Mouse (Mus musculus) yolk sac, embryonic 10.5 days (tissue): ENCODE data around the gene Ly6g6c.

Experiments used
- DNase-seq: peaks from one replicate; pipeline ENCODE4 v3.0.0-alpha.2; 2017; ENCODE audit warnings: low spot score

Gene Ly6g6c

DNA sequence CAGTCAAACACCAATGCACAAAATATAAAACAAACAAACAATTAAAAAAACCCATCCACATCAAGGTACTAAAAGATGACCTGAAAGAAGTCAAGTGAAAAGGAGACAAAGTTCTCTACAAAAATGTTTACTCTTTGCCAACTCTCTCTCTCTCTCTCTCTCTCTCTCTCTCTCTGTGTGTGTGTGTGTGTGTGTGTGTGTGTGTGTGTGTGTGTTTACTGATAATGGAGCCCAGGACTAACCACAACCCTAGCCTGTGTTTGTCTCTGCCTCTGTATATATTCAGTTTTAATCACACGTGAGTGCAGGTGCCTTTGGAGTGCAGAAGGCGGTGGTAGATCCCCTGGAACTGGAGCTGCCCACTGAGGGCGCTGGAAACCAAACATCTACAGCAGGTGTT is 8.1 kb upstream of the Ly6g6c start:
- DNase-seq, result no peak

DNA sequence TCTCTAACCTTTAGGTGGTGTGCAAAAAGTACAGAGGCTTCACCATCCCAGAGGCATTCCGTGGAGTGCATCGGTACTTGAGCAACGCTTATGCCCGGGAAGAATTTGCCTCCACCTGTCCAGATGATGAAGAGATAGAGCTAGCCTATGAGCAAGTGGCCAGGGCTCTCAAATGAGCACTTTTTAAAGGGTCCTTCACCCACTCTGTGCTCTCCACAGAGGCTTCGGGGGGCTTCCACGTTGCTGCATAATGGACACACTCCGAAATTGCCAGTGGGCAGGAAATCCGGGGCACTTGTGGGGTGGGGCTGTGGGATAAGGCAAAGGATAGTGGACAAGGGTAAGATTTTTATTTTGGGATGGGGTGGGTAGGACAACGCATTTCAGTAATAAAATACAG is 6.9 kb upstream of the Ly6g6c start:
- no peak for DNase-seq

DNA sequence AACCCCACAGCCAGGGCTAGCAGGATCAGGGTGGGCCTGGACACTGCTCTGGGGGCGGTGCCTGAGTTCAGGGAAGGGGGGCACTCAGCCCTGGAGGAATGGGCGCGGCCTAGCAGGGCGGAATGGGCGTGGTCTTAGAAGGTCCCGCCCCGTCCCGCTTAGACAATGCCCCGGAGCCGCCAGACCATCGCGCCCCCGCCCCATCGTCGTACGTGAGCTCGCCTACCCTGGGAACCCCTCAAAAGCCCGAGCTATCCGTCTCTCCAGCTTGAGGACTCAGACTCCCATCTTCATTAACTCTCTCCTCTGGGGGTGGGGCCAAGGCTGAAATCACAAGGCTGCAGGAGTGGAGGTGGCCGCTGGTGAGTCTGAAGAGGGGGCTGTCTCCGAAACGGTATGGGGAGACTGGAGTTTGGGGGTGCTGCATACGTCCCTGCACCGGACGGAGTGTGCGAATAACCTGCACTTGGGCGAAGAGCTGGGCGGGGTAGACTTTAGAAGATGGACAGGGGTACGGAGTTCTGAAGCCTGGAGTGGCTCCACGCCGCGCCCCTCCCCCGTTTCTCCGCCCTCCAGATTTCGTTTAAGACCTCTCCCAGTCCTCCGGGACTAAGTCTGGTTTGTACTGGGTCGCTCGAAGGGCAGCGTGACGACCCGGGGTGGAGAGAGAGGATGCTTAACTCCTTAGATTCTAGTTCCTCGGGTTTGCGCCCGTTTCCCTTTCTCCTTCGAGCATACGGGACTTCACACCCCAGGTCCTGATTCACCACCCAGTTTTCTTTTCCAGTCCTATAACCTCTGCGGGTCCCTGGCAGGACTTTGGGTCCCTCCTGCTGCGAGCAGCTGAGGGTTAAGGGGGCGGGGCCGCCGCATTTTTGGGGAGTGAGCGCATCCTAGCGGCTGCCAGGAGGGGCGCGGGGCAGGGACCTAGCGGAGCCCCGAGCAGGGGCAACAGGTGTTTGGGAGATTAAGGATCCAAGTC is 6.0 kb upstream of the Ly6g6c start, which contains the start of gene Ddah2:
TSS of gene Ddah2 (plus strand) at position 125 of the 982 bp plus-strand sequence.
- peak; percentile 90 for DNase-seq

DNA sequence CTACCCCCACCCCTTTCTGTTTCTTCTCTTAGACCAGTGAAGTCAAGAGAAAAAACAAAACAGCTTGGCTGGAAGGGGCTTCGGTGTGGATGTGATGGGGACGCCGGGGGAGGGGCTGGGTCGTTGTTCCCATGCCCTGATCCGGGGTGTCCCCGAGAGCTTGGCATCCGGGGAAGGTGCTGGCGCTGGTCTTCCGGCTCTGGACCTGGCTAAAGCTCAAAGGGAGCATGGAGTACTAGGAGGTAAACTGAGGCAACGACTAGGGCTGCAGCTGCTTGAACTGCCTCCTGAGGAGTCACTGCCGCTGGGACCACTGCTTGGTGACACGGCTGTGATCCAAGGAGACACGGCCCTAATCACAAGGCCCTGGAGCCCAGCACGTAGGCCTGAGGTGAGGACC is 5.1 kb upstream of the Ly6g6c start:
- DNase-seq, result no peak

DNA sequence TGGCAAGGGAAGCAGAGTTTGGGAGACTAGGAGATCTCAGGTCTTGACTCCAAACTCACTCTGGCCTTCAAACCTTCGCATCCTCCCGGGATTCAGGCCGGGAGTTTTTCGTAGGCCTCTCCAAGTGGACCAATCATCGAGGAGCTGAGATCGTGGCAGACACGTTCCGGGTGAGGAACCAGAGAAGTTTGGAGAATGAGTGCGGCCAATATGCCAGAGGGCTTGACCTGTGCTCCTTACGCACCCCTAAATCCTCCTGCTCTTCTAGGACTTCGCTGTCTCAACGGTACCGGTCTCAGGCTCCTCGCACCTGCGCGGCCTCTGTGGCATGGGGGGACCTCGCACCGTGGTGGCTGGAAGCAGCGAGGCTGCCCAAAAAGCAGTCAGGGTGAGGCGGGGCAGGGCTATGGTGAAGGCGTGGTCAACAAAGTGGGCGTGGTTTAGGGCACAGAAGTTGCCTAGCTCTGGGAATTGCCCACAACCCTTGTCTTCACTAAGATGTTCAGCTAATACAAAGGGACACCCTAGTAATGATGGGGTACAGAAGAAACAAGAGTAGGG is 4.4 kb upstream of the Ly6g6c start:
- no peak for DNase-seq

DNA sequence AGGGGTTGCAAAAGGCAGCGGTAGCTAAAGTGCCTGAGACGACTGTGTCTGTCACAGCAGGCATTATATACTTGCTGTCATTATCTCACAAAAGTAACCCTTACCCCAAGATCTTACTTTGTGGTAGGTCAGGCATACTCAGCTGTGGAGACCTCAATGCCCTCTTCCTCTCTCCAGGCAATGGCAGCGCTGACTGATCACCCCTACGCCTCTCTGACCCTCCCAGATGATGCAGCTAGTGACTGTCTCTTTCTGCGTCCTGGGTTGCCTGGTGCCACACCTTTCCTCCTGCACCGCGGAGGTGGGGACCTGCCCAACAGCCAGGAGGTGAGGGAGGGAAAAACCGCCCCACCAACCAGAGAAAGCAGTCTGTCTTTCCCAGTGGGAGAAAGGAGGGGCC is 3.9 kb upstream of the Ly6g6c start:
- DNase-seq, result no peak

DNA sequence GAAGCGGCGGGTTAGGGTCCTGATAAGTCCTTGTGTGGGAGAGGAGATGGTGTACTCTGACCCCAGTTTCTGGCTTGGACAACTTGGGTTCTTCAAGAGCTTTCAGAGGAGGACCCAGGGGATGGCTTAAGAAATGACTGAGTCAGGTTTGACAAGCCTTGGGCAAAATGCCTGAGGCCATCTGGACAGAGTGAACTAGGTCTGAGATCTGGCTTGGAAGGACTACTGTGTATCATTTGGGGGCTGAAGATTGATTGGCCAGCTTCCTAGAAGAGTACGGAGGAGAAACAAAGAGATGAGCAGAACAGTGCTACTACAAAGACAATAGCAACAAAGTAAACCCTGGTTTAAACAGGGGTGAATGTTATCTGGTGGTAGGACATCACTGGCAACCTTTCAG is 1.7 kb upstream of the Ly6g6c start:
- no peak for DNase-seq

DNA sequence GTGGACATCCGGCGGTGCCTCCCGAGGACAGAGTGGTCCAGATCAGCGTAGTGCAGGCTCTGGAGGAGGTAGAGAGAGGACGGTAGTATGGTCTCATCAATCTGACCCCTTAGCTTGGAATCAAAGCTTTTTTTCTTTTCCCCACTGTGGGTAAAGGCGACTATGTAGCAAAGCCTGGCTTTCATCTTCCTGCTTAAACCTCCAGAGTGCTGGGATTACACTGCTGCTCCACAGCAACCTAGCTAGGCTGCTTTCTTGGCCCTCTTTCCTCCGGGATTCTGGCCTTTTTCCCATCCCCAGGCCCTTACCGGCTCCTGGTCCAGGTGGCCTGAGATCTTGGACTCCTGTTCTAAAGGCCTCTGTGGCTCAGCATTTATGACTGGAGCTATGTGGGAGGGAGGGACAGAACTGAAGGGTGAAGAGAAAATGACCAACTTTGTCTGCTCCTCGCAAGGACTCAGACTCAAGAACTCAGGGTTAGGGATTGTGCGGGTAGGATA is 760 bp upstream of the Ly6g6c start:
- no peak for DNase-seq

DNA sequence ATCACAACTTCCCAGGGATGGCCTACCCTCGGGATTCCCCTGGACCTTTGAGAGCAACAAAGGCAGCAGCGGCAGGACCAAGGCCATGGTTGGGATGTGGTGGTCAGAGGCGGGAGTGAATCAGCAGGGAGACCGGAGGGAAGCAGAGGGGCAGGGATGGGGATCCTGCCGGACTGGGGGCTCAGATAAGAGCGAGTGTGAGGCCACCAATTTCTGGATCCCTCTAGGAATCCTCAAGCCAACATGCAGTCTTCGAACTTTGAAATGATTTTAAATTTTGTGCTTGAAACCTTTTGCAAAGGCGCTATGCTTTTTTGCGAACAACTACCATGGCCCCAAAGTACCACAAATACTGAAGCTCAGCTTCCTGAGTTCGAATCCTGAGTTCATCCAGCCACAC is 896 bp downstream of the Ly6g6c start, which contains the start of gene Mpig6b:
TSS of gene Mpig6b (minus strand) at position 101 of the 400 bp plus-strand sequence.
- no peak for DNase-seq

DNA sequence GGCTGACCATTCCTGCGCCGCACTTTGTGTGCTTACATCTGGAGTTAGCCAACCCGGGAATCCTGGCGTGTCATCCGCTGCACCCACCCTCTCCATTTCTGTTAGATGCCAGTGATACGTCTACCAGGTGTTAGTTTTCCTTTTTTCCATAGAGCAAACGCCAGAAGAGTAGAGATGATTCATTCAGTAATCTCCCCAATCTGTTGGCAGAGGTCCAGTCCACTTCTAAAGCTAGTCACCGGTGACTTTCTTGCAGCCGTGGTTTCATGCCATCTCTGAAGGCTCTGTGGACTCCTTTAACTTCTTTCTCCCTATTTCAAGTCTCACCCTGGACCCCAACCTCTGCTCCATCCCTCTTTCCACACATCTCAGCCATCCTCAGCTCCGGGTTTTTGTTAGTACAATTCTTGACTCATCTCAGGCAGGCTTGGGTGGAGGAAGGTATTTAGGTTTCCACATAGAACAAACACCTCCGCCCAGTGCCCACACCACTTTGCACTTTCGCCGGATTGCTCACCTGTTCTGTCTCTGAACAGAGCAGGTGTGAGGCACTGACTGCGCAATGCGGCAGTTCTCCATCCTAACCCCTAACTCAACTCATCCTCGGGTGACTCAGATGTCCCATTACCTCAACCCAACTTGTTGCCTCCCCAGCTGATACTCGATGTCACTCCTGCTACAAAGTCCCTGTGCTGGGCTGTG is 3.2 kb downstream of the Ly6g6c start:
- no peak for DNase-seq

DNA sequence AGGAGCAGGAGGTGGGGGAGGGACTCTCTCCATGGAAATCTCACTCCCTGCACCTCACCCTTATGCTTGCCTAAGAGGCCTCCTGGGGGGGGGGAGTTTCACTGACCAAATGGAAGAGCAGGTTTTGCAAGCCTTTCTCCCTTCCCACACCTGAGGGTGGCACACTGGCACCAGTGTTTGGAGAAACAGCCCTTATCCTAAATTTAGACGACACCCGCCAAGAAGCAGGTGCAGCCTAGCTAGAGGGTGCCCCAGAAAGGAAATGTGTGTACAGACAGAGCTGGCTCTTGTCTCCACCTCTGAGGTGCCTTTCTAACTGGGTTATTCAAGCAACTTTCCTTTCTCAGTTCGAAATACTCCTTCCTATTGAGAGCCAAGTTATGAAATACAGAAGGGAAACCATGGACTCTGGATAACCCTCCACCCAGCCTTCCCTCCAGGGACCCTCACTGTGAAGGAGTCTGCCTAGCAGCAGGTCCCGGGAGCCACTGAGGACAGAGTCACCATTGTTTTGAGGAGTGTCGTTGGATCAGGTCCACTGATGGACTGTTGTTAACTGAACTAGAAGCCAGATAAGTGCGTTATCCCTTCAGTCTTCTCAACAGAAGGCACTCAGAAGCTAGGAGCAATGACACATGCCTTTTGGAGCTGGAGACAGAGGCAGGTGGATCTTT is 5.5 kb downstream of the Ly6g6c start:
- DNase-seq, result no peak

DNA sequence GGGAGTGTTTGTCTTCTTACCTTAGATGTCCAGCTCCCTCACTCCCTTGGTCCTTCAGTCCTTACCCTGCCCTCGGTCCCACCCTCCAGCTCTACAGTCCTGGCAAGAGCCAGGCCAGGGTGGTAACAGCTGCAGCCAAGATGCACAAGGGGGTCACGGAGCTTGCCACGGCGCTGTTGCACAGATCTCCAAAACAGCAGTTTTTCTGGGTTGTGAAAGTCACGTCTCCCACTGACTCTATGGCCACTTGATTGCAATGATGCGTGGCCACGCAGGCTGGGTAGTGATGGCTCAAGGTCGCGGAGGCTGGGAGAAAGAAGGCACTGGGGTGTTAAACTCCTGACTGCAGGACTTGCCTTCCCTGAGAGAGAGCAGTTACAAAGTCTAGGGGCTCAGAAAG is 6.3 kb downstream of the Ly6g6c start:
- DNase-seq, result no peak

DNA sequence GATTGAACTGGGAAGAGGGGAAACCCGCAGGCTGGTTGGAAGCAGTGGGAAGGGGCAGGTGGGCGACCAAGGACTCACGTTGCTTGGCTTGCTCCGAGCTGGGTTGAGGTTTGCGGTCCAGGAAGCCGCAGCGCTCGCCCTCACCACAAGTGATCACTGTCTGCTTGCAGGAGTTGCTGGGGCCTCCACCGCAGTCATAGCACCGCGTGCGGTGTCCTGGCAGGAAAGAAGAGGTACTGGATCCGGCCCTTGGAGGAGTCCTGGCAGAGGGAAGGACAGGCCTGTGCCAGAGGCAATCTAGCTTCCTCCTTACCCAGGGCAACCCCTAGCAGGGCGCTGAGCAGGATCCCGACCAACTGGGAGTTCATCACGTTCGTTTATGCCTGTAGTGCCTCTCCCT is 8.9 kb downstream of the Ly6g6c start:
- no peak for DNase-seq

DNA sequence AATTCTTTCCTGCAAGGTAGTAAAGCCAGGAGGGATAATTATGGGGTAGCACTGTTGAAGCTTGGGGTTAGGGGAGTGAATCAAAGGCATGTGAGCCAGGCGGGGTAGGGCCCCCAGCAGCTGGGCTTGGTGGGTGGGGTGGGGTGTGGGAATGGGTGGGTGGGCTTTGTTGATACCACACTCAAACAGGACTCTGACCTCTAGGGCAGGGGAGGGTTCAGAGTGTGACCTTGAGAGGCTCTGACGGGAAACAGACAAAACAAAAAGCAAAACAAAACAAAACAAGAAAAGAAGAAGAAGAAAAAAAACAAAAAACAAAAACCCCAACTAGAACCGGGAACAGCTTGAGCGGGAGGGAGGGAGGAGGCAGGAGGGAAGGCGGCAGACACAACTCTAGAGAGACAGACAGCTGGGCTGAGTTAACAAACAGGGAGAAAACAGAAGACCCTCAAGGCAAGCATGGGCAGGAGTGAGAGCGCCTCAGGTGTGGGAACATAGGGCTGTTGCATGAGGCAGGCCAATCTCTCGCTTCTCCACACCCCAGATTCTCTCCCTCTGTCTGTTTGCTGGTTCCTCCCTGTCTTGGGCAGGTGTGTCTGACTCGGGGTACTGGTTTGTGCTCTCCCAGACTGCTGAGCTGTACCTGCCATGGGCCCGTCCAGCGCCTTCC is 11.5 kb downstream of the Ly6g6c start, which contains the start of gene Ly6g6e:
TSS of gene Ly6g6e (plus strand) at position 396 of the 670 bp plus-strand sequence.
- no peak for DNase-seq

DNA sequence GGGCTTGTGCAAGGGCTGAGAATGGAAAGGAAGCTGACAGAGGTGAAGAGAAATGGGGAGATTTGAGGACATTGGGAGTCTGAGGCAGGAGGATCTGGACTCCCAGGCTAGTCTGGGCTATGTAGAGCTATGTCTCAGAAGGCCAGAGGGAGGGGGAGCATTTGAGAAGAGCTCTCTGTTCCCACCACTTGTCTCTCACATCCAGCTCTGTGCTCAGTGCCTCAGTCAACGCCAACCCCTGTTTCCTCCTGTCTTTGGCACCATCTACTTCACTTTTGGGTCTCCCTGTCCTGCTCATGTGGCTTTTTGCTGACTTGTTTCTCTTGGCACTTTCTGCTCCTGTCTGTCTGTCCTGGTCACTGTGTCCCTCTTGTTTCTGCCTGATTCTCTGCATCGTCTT is 12.1 kb downstream of the Ly6g6c start:
- no peak for DNase-seq

DNA sequence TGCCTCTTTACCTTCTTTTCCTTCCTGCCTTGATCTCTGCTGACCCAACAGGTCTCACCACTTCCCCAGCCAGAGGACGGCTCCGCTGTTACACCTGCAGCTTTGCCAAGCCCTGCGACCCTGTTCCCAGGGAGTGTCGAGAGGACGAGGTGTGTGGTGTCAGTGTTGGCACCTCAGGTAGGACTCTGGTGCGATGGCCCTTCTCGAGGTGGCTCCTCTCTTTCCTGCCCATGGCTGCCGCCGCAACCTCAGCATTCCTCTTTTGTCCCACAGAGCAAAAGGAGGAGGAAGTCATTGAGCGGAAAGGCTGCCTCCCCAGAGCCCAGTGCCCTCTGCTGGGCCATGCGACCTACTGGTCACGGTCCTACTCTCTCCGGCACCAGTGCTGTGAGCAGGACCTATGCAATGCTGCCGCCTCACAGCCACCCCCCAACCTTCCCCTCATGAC is 12.6 kb downstream of the Ly6g6c start, which contains the start of gene Ly6g6d:
TSS of gene Ly6g6d (minus strand) at position 280 of the 448 bp plus-strand sequence.
- no peak for DNase-seq

DNA sequence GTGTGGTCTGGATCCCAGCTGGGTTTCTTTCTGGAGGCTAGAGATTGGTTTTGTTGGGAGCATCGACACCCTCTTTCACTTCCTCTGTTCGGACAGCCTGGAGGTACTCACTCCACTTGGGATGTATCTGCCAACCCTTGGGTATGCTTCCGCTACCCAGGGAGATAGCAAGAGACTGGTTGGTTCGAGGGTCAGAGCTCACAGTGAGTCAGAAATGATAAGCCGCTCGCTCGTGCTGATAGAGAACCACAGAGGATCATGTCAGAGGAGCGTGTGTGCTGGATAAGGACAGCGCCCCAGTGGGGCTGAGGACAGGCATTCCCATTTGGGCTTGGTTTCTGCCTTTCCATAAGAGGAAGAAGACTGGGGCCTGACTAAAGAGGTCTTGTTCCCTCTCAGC is 14.6 kb downstream of the Ly6g6c start:
- DNase-seq, result no peak

DNA sequence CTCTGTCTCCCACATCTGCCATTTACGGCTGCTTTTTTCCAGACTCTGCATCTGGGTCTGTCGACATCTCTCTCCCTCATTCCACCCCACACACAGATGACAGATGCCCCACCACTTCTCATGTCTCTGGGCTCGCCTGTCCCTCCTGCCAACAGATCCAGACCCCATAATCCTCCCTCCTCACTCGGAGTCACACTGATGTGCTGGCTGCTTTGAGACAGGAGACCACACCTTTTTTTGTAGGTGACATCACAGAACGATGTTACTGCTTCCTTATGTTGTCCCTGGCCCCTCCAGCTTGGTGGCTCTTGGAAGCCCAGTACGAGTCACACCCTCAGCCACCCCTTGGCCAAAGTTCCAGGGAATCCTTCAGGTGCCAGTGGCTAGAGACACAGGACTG is 15.1 kb downstream of the Ly6g6c start:
- DNase-seq, result no peak

DNA sequence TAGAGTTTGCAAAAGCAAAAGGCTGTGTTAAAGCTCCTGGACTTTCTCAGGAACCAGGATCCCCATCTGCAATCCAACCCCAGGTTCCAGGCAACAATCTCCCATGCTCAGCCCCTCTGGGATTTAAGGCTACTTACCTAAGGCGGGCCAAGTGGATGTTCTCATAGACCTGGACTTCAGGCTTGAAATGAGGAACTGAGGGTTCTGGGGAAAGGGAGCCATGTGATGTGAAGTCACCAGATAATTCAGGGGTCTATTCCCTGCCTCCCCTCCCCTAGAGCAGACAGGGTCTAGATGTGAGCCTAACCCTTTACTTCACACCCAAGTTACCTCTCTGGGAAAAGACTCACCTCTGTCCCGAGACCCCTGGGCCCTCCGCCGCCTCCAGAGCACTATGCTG is 15.5 kb downstream of the Ly6g6c start:
- no peak for DNase-seq

DNA sequence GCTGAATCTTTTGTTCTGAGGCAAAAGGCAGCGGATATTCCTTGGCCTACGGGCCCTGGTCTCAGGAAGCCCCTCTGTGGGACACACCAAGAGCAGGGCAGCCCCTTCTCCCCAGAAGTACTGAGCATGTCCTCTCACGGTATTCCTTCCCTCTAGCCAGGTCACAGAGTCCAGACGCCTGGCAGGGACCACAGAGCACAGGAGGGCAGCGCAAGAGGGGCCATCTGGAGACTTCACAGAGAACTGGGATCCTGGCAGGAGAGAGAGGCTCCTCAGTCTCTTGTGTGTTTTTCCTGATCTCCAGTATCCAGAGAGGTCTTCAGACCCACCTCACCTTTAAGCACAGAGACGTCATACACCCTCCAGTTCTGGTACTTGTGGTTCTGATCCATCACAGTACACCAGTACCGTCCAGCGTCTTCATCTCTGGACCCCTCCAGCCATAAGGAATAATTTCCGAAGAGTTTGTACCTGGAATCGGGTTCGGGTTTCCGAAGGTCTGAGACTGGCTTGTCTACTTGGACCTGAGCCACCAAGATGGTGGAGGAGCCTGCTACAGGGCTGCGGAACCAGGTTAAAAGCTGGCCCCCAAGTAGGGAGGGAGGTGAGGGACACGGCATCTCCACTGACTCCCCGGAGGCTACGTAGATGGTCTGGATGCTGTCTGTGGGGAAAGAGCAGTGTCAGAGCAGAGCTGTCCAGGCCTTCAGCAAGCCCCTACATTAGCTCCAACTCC is 17.8 kb downstream of the Ly6g6c start:
- no peak for DNase-seq
